Mouse (Mus musculus) lung, postnatal 0 days (tissue): ENCODE results near the gene Hip1r. TPM values are rescaled to one million over a fixed set of nuclear protein-coding genes. Genes with fewer than 3 reads are reported as not detected.

Experiments
- ATAC-seq: fragments of 200-750 bp; cut with Nextera tagmentation; 2 replicates; pipeline ENCODE4 v1.8.0; 2017; ENCODE audit warnings: moderate library complexity
- DNase-seq: peaks from one replicate; pipeline ENCODE4 v3.0.0-alpha.2; 2016; ENCODE audit warnings: low spot score
- H3K27ac ChIP-seq: fragments of 300-500 bp; sonication (generic); 2 replicates; pipeline ENCODE4 v1.5.1; 2014; ENCODE audit warnings: antibody characterized with exemption, mild to moderate bottlenecking, low read length, mixed read lengths
- H3K27me3 ChIP-seq: fragments of 300-500 bp; sonication (generic); replicated peaks from 2 replicates; pipeline ENCODE4 v1.6.1; 2014; ENCODE audit warnings: low read length, mixed read lengths; ENCODE audit not compliant: insufficient read depth
- H3K36me3 ChIP-seq: fragments of 300-500 bp; sonication (generic); 2 replicates; pipeline ENCODE4 v1.6.1; 2014; ENCODE audit warnings: low read length, mixed read lengths; ENCODE audit not compliant: insufficient read depth
- H3K4me1 ChIP-seq: fragments of 300-500 bp; sonication (generic); 2 replicates; pipeline ENCODE4 v1.6.1; 2014; ENCODE audit warnings: antibody characterized with exemption, low read depth, low read length, mixed read lengths; ENCODE audit not compliant: insufficient read depth
- H3K4me2 ChIP-seq: fragments of 300-500 bp; sonication (generic); replicated peaks from 2 replicates; pipeline ENCODE4 v1.6.1; 2014; ENCODE audit warnings: low read depth, mild to moderate bottlenecking, low read length, moderate library complexity, mixed read lengths
- H3K4me3 ChIP-seq: fragments of 300-500 bp; sonication (generic); 2 replicates; pipeline ENCODE4 v1.5.1; 2014; ENCODE audit warnings: low read depth, low read length
- H3K9ac ChIP-seq: fragments of 300-500 bp; sonication (generic); replicated peaks from 2 replicates; pipeline ENCODE4 v1.6.1; 2014; ENCODE audit warnings: low read depth, mild to moderate bottlenecking
- H3K9me3 ChIP-seq: fragments of 300-500 bp; sonication (generic); 2 replicates; pipeline ENCODE4 v1.6.1; 2016; ENCODE audit warnings: low read length, mixed read lengths
- CTCF ChIP-seq: IDR thresholded peaks from 2 replicates; pipeline ENCODE4 v1.5.1; 2016; ENCODE audit warnings: antibody characterized with exemption, mild to moderate bottlenecking
- EP300 ChIP-seq: IDR thresholded peaks from 2 replicates; pipeline ENCODE4 v1.6.1; 2016; ENCODE audit warnings: antibody characterized with exemption, mild to moderate bottlenecking, control low read depth
- WGBS: fragments of 180-500 bp; shearing (Covaris S2); extraction: QIAGEN DNeasy Blood & Tissue Kit; methylation state at CpG from one replicate; pipeline ENCODE4 v1.1.7; 2014; 5-methylcytosine and 5-hydroxymethylcytosine counted together
- polyA plus RNA-seq: library from polyadenylated mRNA; unstranded; fragments of >200 nt; fragmentation: Nextera tagmentation; extraction: Ambion mirVana; gene quantifications from 2 replicates; pipeline ENCODE4 v1.2.1, GENCODE M21; 2015

Hip1r gene
- polyA plus RNA-seq, 1 experiment from 2014 or later: 20.0 TPM

DNA sequence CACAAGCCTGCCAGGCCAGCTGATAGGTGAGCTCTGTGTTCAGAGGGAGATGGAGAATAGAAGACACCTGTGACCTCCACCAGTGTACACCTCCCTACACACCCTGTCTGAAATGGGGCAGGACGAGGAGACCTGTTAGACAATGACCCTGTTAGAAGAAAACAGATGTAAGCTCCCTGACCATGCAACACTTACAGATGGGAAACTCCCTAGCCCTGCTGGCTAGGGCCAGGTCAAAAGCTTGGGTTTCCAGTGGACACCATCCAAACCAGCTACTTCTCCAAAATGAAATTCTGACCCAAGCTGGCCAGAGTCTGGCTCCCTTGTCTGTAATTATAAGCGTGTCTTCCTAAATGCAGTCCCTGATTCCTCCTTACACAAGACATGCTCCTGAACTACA is 42.3 kb downstream of the Hip1r start:
- no peak for TF ChIP-seq CTCF
- no peak for TF ChIP-seq EP300
- Histone ChIP-seq H3K4me1 (peaks cover 58% of the 10 kb centered on the region; the same call in 1 of the 2 replicates), H3K4me2 (no peak overlapping the region), H3K27me3 (no peaks in the 10 kb centered on the region), H3K9me3 (no peaks in the 10 kb centered on the region), H3K4me3 (no peak overlapping the region), H3K36me3 (no peaks in the 10 kb centered on the region), H3K27ac (peak overlapping the region; percentile 38; the same call in 1 of the 2 replicates), H3K9ac (no peak overlapping the region)
- DNase-seq (no peak), ATAC-seq (no peak)
- WGBS: 91% methylated on average over 2 of the region's 2 CpGs

DNA sequence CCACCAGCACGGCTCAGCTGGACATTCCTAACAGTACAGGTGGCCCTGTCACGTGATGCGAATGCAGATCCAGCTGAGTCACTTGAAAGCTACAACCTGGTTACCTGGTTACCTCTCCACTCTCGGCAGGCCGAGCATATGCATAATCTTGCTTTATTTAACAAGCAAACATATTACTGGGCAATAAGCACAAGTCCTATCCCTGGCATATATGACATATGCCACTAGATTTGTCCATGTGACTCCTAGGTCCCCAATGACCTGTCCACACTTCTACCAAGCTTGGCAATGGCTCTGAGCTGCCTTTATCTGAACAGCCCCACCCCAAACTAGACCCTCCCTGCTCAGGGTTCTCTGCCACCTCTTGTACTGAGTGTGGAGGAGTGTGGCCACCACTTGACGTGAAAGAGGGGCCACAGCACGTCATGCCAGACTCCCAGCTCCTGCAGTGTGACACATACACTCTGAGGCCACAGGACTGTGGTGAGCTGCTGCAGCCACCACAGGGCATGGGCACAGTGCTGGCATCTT is 42.9 kb downstream of the Hip1r start:
- H3K36me3 ChIP-seq: no peaks in the 10 kb centered on the region
- no peaks in the 10 kb centered on the region for H3K9me3 ChIP-seq
- no peaks in the 10 kb centered on the region for H3K27me3 ChIP-seq
- H3K9ac ChIP-seq: no peak overlapping the region
- DNase-seq: peak; percentile 78
- ATAC-seq: peak; percentile 63
- no peak overlapping the region for H3K4me3 ChIP-seq
- peak overlapping the region; percentile 54 for H3K27ac ChIP-seq
- no peak overlapping the region for H3K4me2 ChIP-seq
- peak; percentile 51 for TF ChIP-seq EP300
- no peak for TF ChIP-seq CTCF
- H3K4me1 ChIP-seq: peaks cover 56% of the 10 kb centered on the region; the same call in 1 of the 2 replicates
- 64% methylated on average over 7 of the region's 7 CpGs for WGBS

DNA sequence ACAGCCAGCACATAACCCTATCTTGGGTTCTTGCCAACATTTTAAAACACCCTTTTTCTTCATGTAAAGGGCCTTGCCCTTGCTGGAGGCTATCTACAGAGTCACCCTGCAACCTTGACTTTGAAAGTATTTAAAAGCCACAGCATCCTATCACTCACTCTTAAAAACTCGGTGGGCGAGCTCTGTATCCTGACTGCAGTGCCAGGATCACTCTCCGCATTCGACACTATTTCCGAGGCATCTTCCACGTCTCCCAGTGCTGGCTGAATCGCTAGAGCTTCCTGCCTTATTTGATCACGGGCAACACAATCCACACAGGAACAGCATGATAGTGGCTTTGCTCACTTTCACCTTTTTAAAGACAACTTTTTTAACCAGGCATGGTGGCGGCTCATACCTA is 44.5 kb downstream of the Hip1r start:
- Histone ChIP-seq H3K4me2 (no peak overlapping the region), H3K36me3 (no peaks in the 10 kb centered on the region)

DNA sequence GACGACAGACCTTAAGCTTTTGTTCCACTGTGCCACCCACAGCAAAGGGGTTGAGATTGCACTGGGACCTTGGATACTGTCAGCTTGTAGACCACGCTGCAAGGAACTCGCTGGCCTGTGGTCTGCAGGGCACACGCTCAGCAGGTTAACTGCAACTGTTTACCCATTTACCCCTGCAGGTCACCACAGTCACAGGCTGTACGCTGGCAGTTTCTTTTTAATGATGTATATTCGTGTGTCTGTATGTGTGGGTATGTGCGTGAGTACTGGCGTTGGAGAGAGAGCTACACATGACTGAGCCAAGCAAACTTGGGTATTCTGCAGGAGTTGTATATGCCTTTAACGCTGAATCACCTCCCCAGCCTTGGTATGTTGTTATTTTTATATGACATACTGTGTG is 45.2 kb downstream of the Hip1r start:
- H3K4me2 ChIP-seq: no peak overlapping the region
- no peaks in the 10 kb centered on the region for H3K9me3 ChIP-seq
- H3K9ac ChIP-seq: no peak overlapping the region
- no peak overlapping the region for H3K4me3 ChIP-seq
- WGBS: 73% methylated on average over 9 of the region's 9 CpGs
- DNase-seq (no peak), ATAC-seq (no peak)
- H3K4me1 ChIP-seq: peaks cover 41% of the 10 kb centered on the region; the same call in 1 of the 2 replicates
- TF ChIP-seq CTCF (no peak), EP300 (no peak)
- H3K36me3 ChIP-seq: no peaks in the 10 kb centered on the region
- H3K27ac ChIP-seq: peak overlapping the region; percentile 75
- no peaks in the 10 kb centered on the region for H3K27me3 ChIP-seq

More for the DNA sequence above, 44.5 kb downstream of the Hip1r start:
- no peak for TF ChIP-seq EP300
- TF ChIP-seq CTCF: no peak
- DNase-seq (no peak), ATAC-seq (no peak)
- H3K27me3 ChIP-seq: no peaks in the 10 kb centered on the region
- H3K4me1 ChIP-seq: peaks cover 47% of the 10 kb centered on the region; the same call in 1 of the 2 replicates
- no peak overlapping the region for H3K9ac ChIP-seq
- 59% methylated on average over 9 of the region's 9 CpGs for WGBS
- H3K27ac ChIP-seq: no peak overlapping the region
- no peaks in the 10 kb centered on the region for H3K9me3 ChIP-seq
- H3K4me3 ChIP-seq: no peak overlapping the region

- Histone ChIP-seq H3K27me3 (no peaks in the 10 kb centered on the region), H3K9me3 (no peaks in the 10 kb centered on the region), H3K4me3 (no peak overlapping the region), H3K4me2 (no peak overlapping the region), H3K9ac (no peak overlapping the region), H3K4me1 (peaks cover 40% of the 10 kb centered on the region; the same call in 1 of the 2 replicates), H3K27ac (peak overlapping the region; percentile 75), H3K36me3 (no peaks in the 10 kb centered on the region)
- DNase-seq (peak; percentile 91), ATAC-seq (peak; percentile 57)
- 27% methylated on average over 12 of the region's 12 CpGs for WGBS
- TF ChIP-seq CTCF: no peak
- TF ChIP-seq EP300: peak; percentile 79
Observed at GRCm38 (mm10) chr5:124019348-124020216, 46.2 kb downstream of the Hip1r start.

DNA sequence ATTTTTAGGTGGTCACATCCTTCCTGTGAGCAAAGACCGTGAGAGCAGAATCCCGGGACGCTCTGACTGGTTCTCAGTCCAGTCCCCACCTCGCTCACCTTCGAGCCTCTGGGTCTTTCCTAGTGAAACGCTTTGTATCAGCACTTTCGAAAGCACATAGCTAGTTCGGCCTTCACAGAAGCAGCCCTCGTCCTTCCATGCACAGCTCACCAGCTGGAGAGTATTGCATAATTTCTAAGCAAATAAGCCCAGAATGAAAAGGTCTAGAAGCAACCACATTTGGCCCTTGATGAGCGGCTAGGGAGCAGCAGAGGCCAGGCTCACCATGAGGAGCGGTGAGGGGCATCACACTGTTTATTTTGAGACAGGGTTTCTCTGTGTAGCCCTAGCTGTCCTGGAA is 47.7 kb downstream of the Hip1r start:
- H3K9me3 ChIP-seq: no peaks in the 10 kb centered on the region
- H3K9ac ChIP-seq: no peak overlapping the region
- DNase-seq: peak; percentile 93
- H3K4me2 ChIP-seq: no peak overlapping the region
- ATAC-seq: peak; percentile 48
- H3K27me3 ChIP-seq: no peaks in the 10 kb centered on the region
- peak; percentile 38; the same call in 1 of the 2 replicates for TF ChIP-seq EP300
- peak; percentile 13; the same call in 1 of the 2 replicates for TF ChIP-seq CTCF
- H3K4me3 ChIP-seq: no peak overlapping the region
- peak overlapping the region; percentile 75 for H3K27ac ChIP-seq
- 45% methylated on average over 11 of the region's 11 CpGs for WGBS
- H3K36me3 ChIP-seq: no peaks in the 10 kb centered on the region
- peaks cover 45% of the 10 kb centered on the region; the same call in 1 of the 2 replicates for H3K4me1 ChIP-seq
